Mouse (Mus musculus) limb, embryonic 10.5 days (tissue): Measurements from ENCODE around the gene Fam13c. TPM values are rescaled to one million over a fixed set of nuclear protein-coding genes. Genes with fewer than 3 reads are reported as not detected.
"Not testable (repeated sequence)": the region's sequence is repeated elsewhere in the genome, so short reads cannot be mapped to it uniquely, and the experiment has no call there.

ENCODE experiments used
- DNase-seq: peaks from one replicate; pipeline ENCODE4 v3.0.0-alpha.2; 2017; ENCODE audit warnings: low spot score
- H3K27ac ChIP-seq: fragments of 300-500 bp; sonication (generic); 2 replicates; pipeline ENCODE4 v1.5.1; 2016; ENCODE audit warnings: mild to moderate bottlenecking
- H3K27me3 ChIP-seq: fragments of 300-500 bp; sonication (generic); 2 replicates; pipeline ENCODE4 v1.6.1; 2016; ENCODE audit warnings: low read depth, mild to moderate bottlenecking; ENCODE audit not compliant: poor library complexity, severe bottlenecking
- H3K36me3 ChIP-seq: fragments of 300-500 bp; sonication (generic); 2 replicates; pipeline ENCODE4 v1.6.1; 2016; ENCODE audit warnings: mild to moderate bottlenecking, moderate library complexity
- H3K4me1 ChIP-seq: fragments of 300-500 bp; sonication (generic); 2 replicates; pipeline ENCODE4 v1.6.1; 2016
- H3K4me3 ChIP-seq: fragments of 300-500 bp; sonication (generic); 2 replicates; pipeline ENCODE4 v1.5.1; 2016; ENCODE audit warnings: mild to moderate bottlenecking, moderate library complexity
- H3K9me3 ChIP-seq: fragments of 300-500 bp; sonication (generic); replicated peaks from 2 replicates; pipeline ENCODE4 v1.6.1; 2016; ENCODE audit warnings: mild to moderate bottlenecking
- WGBS: fragments of 180-500 bp; shearing (Covaris S2); methylation state at CpG from one replicate; pipeline ENCODE4 v1.1.7; 2016; 5-methylcytosine and 5-hydroxymethylcytosine counted together
- polyA plus RNA-seq: library from polyadenylated mRNA; unstranded; fragments of >200 nt; fragmentation: Nextera tagmentation; extraction: Ambion mirVana; gene quantifications from 2 replicates; pipeline ENCODE4 v1.2.1, GENCODE M21; 2016

The Fam13c gene
- 5.2 and 7.8 TPM in 2 replicates for polyA plus RNA-seq

- Histone ChIP-seq H3K27ac (peak within 1 kb of the TSS; percentile 91), H3K9me3 (no peaks in the 10 kb centered on the region), H3K4me3 (peak within 1 kb of the TSS; percentile 78), H3K27me3 (0 out of 2 replicates have a peak, but pooled peaks cover 4% of the 10 kb centered on the region), H3K36me3 (no peaks in the 10 kb centered on the region), H3K4me1 (peaks cover 7% of the 10 kb centered on the region)
- DNase-seq: peak; percentile 61
- 12% methylated on average over 24 of the region's 24 CpGs for whole genome bisulfite sequencing
Observed at GRCm38 (mm10) chr10:70439676-70440521, at the start of gene Fam13c. TSS of gene Fam13c (plus strand) at chr10:70440481.

- DNase-seq: no peak
- 92% methylated on average over 5 of the region's 5 CpGs for WGBS
- Histone ChIP-seq H3K4me3 (no peak overlapping the region), H3K9me3 (no peaks in the 10 kb centered on the region), H3K27me3 (no peaks in the 10 kb centered on the region), H3K27ac (no peak overlapping the region), H3K36me3 (no peaks in the 10 kb centered on the region), H3K4me1 (no peaks in the 10 kb centered on the region)
Observed at GRCm38 (mm10) chr10:70395900-70396299, 44.4 kb upstream of the Fam13c start.

GRCm38 (mm10) chr10:70398224-70398623, 42.1 kb upstream of the Fam13c start:
- no peak overlapping the region for H3K27ac ChIP-seq
- WGBS: 88% methylated on average over 6 of the region's 6 CpGs
- H3K36me3 ChIP-seq: no peaks in the 10 kb centered on the region
- DNase-seq: no peak
- H3K4me3 ChIP-seq: no peak overlapping the region
- H3K9me3 ChIP-seq: no peaks in the 10 kb centered on the region
- H3K4me1 ChIP-seq: no peaks in the 10 kb centered on the region
- H3K27me3 ChIP-seq: no peaks in the 10 kb centered on the region

GRCm38 (mm10) chr10:70402006-70402405, 38.3 kb upstream of the Fam13c start:
- no peak overlapping the region for H3K4me3 ChIP-seq
- H3K27me3 ChIP-seq: no peaks in the 10 kb centered on the region
- 81% methylated on average over 4 of the region's 4 CpGs for WGBS
- no peaks in the 10 kb centered on the region for H3K36me3 ChIP-seq
- H3K9me3 ChIP-seq: no peaks in the 10 kb centered on the region
- H3K4me1 ChIP-seq: no peaks in the 10 kb centered on the region
- no peak for DNase-seq
- H3K27ac ChIP-seq: no peak overlapping the region

- H3K27me3 ChIP-seq: no peaks in the 10 kb centered on the region
- H3K4me1 ChIP-seq: no peaks in the 10 kb centered on the region
- no peak overlapping the region for H3K27ac ChIP-seq
- 82% methylated on average over 4 of the region's 4 CpGs for whole genome bisulfite sequencing
- DNase-seq: no peak
- H3K36me3 ChIP-seq: no peaks in the 10 kb centered on the region
- H3K4me3 ChIP-seq: no peak overlapping the region
- no peaks in the 10 kb centered on the region for H3K9me3 ChIP-seq
Observed at GRCm38 (mm10) chr10:70402711-70403110, 37.6 kb upstream of the Fam13c start.

GRCm38 (mm10) chr10:70417811-70418486, 22.3 kb upstream of the Fam13c start:
- Histone ChIP-seq H3K36me3 (no peaks in the 10 kb centered on the region), H3K9me3 (no peaks in the 10 kb centered on the region), H3K4me3 (no peak overlapping the region), H3K27me3 (no peaks in the 10 kb centered on the region), H3K27ac (no peak overlapping the region), H3K4me1 (no peaks in the 10 kb centered on the region)
- 89% methylated on average over 6 of the region's 6 CpGs for WGBS
- no peak for DNase-seq

GRCm38 (mm10) chr10:70419282-70420264, 20.7 kb upstream of the Fam13c start:
- Histone ChIP-seq H3K4me3 (no peak overlapping the region), H3K27me3 (no peaks in the 10 kb centered on the region), H3K9me3 (no peaks in the 10 kb centered on the region), H3K36me3 (no peaks in the 10 kb centered on the region), H3K27ac (no peak overlapping the region), H3K4me1 (no peaks in the 10 kb centered on the region)
- no peak for DNase-seq
- 88% methylated on average over 15 of the region's 15 CpGs for WGBS

- DNase-seq: no peak
- H3K36me3 ChIP-seq: no peaks in the 10 kb centered on the region
- no peak overlapping the region for H3K4me3 ChIP-seq
- H3K4me1 ChIP-seq: no peaks in the 10 kb centered on the region
- WGBS: 71% methylated on average over 3 of the region's 3 CpGs
- H3K27me3 ChIP-seq: no peaks in the 10 kb centered on the region
- no peak overlapping the region for H3K27ac ChIP-seq
- H3K9me3 ChIP-seq: no peaks in the 10 kb centered on the region
Observed at GRCm38 (mm10) chr10:70426373-70426772, 13.9 kb upstream of the Fam13c start.

- Histone ChIP-seq H3K27ac (no peak overlapping the region), H3K4me1 (no peaks in the 10 kb centered on the region), H3K27me3 (no peaks in the 10 kb centered on the region), H3K4me3 (no peak overlapping the region), H3K36me3 (no peaks in the 10 kb centered on the region), H3K9me3 (no peaks in the 10 kb centered on the region)
- WGBS: 94% methylated on average over 5 of the region's 5 CpGs
- no peak for DNase-seq
Observed at GRCm38 (mm10) chr10:70428121-70428662, 12.1 kb upstream of the Fam13c start.

- whole genome bisulfite sequencing: 93% methylated on average over 9 of the region's 9 CpGs
Observed at GRCm38 (mm10) chr10:70429341-70429740, 10.9 kb upstream of the Fam13c start.

GRCm38 (mm10) chr10:70433334-70433733, 6.9 kb upstream of the Fam13c start:
- no peaks in the 10 kb centered on the region for H3K4me1 ChIP-seq
- DNase-seq: no peak
- no peak overlapping the region for H3K4me3 ChIP-seq
- H3K36me3 ChIP-seq: no peaks in the 10 kb centered on the region
- WGBS: 86% methylated on average over 3 of the region's 3 CpGs
- no peaks in the 10 kb centered on the region for H3K9me3 ChIP-seq
- no peak overlapping the region for H3K27ac ChIP-seq
- H3K27me3 ChIP-seq: no peaks in the 10 kb centered on the region

More at GRCm38 (mm10) chr10:70429341-70429740, 10.9 kb upstream of the Fam13c start:
- Histone ChIP-seq H3K4me1 (no peaks in the 10 kb centered on the region), H3K4me3 (no peak overlapping the region), H3K9me3 (no peaks in the 10 kb centered on the region), H3K27ac (no peak overlapping the region), H3K36me3 (no peaks in the 10 kb centered on the region), H3K27me3 (no peaks in the 10 kb centered on the region)
- DNase-seq: no peak

GRCm38 (mm10) chr10:70433736-70434135, 6.5 kb upstream of the Fam13c start:
- 92% methylated on average over 4 of the region's 5 CpGs for WGBS
- H3K27ac ChIP-seq, H3K9me3 ChIP-seq, H3K27me3 ChIP-seq, H3K4me3 ChIP-seq, H3K4me1 ChIP-seq, DNase-seq, H3K36me3 ChIP-seq: not testable (repeated sequence)
